Mouse (Mus musculus) kidney, postnatal 36 days (tissue): Measurements from ENCODE around the gene Ficd.

ENCODE experiments used
- DNase-seq, 2 experiments: peaks; one replicate each; pipeline ENCODE4 v3.0.0; 2021 to 2022; ENCODE audit warnings: mixed read lengths in 2 of 2

Gene Ficd

DNA sequence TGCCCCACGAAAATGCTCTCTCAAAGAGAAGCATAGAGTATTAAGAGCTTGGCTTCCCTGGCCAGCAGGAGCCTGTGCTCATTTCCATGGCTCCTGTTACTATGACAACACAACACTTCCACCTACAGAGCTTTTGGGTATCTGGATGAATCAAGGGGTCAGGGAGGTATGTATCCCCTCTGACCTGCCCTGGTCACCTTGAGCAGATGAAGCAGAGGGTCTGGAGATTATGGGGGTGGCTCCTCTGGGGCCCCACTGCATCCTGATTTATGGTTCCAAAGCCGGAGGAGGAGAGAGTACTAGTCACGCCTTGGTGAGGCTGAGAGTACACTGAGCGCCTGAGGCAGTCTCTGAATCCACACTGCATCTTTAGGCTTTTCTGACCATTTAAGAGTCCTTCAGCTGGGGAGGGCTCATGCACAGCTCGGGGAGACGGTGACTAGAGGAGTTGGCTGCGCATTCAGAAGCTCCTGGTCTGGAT, 4.9 kb upstream of the Ficd start:
- DNase-seq = no peak

DNA sequence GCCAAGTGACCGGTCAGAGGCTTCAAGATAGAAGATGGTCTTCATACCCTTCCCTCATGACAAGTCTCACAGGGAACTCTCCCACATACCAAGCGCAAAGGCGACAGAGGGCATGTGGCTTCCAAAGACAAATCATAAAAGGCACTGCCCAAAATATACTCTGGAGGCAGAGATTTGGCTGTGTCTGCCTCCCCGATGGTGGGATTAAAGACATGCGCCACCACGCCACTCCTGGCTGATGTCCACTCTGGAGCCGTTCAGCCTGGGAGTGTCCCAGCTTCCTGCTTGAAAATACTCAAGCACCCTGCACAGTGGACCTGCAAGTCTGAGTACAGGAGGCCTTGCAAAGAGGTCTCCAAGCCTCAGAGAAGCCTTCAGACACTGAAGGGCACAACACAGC, 4.4 kb upstream of the Ficd start:
- no peak for DNase-seq

GRCm38 (mm10) chr5:113732182-113732581, 3.4 kb upstream of the Ficd start:
- DNase-seq = peak; percentile 27 to 84

- DNase-seq = no peak
These were observed 1.2 kb upstream of the Ficd start for GRCm38 (mm10) chr5:113734376-113734775.

GRCm38 (mm10) chr5:113735023-113735344, 619 bp upstream of the Ficd start:
- peak in 1 of 2 experiments; percentile 12 for DNase-seq

GRCm38 (mm10) chr5:113736113-113736502, 505 bp downstream of the Ficd start:
- no peak for DNase-seq

DNA sequence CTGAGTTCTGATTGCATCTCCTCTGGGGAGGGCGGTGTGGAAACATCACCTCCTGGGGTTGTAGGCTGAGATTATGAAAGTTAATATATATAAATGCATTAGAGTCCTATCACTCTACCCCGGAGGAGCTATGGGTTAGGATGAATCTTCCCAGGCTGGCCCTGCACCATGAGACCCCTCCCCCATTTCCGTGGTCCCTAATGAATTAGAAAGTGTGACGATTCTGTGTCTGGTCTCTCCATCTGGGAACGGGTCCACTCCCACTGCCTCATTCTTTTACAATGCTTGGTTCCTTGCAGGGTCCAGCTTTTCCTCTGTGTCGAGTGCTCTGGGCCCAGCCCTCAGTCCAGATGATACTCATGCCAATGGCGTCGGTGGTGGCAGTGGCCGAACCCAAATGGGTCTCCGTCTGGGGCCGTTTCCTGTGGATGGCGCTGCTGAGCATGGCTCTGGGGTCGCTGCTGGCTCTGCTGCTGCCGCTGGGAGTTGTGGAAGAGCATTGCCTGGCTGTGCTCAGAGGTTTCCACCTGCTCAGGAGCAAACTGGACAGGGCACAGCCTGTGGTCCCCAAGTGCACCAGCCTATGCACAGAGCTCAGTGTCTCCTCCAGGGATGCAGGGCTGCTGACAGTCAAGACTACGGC, 1.0 kb downstream of the Ficd start:
- no peak for DNase-seq

GRCm38 (mm10) chr5:113737607-113738237, 2.1 kb downstream of the Ficd start:
- no peak for DNase-seq

GRCm38 (mm10) chr5:113747629-113748028, 12.0 kb downstream of the Ficd start:
- DNase-seq = no peak

DNA sequence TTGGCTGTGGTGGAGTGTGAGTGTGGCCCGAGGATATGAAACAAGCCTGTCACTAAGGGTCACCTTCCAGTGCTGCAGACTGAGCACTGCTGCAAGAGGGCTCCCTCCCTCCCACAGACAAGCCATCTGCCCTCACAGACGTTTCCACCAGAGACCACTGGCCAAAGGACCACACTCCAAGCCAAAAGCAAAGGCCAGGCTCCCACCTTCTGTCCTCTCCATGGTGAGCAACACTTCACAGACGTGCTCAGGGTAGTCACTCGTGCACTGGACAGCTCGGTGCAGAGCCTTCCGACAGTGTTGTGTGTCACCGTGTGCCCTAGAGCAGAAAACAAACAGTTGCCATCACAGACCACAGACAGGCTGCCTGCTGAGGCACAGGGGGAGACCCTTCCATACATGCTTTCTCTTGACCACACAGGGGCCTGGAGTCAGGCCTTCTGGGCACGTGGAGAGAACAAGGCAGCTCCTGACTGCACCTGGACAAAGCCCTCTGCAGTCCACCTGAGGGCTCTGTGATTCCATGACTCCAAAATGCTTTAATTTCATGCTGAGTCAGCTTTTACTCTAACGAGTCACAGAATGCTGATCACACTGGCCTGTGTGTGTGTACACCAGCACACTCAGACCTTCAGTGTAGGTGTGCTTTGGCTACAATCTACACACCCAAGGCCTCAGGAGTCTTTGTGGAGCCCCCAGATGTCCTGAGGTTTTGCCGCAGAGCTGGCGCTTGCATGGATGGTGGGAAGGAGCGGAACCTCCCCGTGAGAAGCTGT, 13.1 kb downstream of the Ficd start:
- no peak for DNase-seq

DNA sequence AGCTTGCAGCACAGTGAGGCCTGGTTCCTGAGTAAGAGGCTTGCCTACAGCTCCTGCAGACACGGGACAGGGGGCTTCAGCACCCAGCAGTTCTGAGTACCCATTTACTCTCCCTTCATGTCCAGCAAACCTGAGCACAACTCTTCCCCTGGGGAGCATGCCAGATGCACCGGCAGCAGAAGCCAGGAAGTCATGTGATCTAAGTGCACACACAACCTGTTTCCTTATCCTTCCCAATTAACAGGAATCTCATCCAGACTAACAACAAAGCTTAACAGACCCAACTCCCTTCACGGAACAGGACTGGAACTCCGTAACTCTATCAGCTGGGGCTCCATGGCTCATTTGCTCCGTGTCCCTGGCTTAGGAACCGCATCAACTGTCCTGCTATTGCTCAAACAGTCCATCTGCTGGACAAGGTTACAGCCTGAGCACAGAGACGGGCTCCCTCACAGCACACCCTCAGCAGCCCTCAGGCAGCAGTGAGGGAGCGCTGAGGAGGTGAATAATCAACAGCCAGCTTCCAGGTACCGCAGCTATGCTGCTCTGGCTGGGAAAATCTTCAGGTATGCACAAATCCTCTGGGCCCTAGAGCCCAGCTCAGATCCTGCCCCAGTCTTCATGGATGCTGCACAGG, 16.0 kb downstream of the Ficd start:
- no peak for DNase-seq

DNA sequence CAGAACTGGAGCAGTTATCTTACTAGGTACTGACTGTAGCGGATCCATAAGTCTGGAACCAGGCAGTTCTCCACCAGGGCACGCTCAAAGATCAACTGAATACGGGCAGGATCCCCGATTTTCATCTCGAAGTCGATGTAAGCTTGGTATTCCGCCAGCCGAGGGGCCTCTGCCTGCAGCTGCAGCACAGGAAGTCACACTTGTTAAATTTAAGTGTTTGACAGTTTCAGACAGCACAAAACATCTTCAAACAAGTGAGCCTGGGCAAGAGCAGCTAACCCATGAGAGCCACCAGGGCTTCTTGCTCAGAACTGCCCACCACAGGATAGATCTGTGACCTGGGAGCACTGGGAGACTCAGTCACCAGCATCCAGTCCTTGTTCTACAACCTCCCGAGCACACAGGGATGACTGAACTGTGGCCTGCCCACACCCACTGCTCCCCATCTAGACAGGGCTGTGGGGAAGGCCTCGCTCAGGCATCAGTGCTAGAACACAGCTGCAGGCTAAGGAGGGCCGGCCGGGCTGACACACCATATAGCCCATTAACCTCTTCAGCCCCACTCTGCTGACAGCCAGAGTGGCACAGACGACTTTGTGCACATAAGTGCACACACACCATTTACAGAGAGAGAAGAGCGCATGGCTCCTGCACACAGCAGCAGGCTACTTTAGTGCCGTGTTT, 19.9 kb downstream of the Ficd start:
- DNase-seq = no peak

DNA sequence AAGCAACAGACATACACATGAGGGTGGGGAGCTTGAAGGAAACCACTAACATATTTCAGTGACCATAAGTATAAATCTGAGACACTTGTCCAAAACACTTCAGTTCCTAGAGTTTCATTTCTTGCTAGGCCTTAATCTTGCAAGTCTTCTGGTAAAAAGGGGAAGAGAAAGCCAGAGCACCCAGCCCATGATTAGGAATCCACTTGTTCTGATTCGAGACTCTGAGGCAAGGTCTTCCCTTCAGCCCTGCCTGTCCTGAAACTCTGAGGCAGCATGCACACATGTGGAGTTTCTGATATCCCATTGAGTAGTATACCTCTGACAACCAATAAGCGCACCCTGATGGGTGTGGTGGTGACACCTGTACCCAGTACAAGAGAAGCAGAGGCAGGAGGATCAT, 26.0 kb downstream of the Ficd start:
- no peak for DNase-seq

- DNase-seq = no peak
These were observed 28.8 kb downstream of the Ficd start for GRCm38 (mm10) chr5:113764426-113764825.

DNA sequence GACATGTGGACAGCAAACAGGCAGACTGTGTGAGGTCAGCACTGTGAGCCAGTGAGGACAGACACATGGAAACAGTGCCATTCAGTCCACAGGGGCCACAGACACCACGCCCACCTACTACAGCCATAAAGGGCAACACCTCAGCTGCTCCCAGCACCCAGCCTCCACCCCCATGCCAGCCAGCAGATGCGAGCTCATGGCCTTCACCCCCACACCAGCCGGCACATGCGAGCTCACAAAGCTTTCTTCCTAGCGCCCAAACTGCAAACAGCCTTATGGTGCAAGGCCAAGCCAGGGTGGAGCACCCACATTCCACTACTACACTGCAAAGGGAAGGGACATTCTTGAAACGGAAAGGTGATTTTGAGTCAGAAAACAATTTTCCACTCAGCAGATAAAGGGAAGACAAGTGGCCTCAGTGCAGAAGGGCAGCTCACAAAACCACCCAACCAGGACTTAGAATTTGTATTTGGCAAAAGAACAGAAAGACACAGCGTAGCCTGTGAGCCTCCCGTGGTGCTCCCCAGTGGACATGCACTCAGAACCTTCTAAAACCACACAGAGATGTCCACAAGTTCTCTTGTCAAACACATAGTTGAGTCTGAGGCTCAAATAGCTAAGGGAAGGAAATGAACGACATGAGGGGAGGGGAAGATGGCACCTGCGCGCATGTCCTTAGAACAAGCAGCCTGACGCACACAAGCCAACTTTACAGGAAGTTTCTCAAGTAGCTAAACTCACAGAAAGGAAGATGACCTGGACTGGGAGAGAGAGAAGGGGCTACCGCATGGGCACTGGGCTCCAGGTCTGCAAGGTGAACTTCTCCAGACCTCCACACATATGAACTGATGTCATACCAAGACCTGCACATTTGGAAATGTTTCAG, 30.3 kb downstream of the Ficd start:
- DNase-seq = no peak

DNA sequence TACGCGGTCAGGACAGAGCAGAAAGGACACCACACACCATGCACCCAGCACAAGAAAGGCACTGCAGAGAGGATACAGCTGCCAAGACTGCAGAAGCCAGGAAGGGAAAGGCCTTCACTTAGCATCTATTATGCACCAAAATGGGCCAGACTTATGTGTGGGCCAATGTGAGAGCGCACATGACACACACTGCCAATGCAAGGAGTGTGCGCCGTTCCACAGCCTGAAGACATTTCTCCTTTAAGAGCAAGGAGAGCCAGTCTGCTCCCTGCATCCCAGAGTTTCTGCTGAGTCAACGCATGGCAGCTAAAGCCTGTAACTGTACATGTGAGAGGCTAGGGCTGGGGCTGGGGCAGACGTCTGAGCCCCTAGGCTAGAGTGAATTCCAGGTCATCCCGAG, 33.2 kb downstream of the Ficd start:
- no peak for DNase-seq

DNA sequence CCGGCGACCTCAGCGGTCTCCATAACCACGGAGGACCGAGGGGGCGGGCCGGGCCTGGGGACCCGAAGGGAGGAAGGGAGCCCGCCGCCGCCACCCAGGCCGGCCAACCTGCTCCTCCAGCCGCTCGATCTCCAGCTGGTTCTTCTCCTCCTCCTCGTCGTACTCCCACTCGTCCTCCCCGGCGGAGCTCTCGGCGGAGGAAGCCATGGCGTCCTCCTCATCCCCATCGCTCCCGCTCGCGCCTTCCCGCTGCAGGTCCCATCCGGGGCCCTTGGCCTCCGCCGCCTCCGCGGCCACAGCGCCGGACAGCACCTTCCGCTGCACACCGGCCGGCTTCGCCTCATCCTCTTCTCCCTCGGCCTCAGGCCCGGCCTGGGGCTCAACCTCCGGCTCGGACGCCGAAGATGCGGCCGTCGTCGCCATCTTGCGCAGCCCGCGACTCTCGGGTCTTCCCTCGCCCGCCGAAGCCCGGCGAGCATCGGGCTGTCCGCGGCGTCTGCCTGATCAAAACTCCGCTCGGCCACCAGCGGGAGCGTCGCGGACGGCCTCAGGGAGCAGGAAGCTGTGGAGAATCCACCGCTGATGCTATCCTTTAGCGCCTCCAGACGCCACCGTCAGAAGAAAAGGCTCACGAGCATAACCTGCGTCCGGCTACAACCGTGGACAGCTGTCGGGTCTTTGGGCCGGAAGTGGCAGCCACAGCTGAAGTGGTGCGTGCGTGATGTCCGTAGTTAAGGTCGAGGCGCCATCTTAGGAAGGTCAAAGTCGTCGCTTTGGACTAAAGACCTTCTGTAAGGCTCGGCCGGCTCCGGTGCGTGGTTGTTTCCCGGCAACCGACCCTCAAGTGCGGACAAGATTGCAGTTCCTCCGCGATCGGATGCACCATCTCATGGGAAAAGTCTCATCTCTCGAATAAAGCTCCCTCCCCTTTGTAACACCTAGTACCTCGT, 35.9 kb downstream of the Ficd start:
- peak; percentile 90 to 93 for DNase-seq

GRCm38 (mm10) chr5:113772450-113772895, 36.9 kb downstream of the Ficd start, which contains the start of the genes Sart3 and Iscu:
Sart3 (minus strand) TSS chr5:113772510.
Iscu (plus strand) TSS chr5:113772748.
- DNase-seq = peak; percentile 93 to 97

- no peak for DNase-seq
These were observed 37.4 kb downstream of the Ficd start for GRCm38 (mm10) chr5:113772905-113773519.

DNA sequence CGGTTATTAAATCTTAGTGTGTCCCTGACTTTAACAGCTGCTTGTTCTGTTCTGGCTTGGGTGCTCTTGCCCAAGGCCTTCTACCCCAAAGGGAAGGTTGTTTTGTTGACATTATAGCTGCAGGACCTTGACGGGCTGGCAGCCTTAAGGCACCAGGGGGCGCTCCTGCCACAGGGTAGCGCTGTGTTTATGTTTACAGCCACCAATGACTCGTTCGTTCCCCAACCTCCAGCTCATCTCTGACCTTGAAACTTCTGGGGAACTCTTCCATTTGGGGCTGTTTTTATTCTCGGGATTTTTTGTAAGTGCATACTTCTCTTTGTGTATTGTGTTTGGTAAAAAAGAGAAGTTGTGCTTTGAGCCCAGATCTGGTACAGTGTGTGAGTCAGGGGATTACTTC, 38.1 kb downstream of the Ficd start:
- peak; percentile 89 to 96 for DNase-seq
